Mouse (Mus musculus): ENCODE data around the gene Ddx23.

- TF ChIP-seq EP300 (IDR thresholded peaks at IDR 0.05; ENCODE audit: low read depth) (no peak), CTCF (IDR thresholded peaks at IDR 0.05; ENCODE audit: low read depth) (no peak)
These were observed 16.0 kb downstream of the Ddx23 start for GRCm38 (mm10) chr15:98646737-98647136.

Data from heart, postnatal 0 days (tissue).